Mouse (Mus musculus): ENCODE results near the gene Ccdc97.

Ccdc97 gene

GRCm38 (mm10) chr7:25718788-25719417 is at the start of gene Ccdc97:
Gene Ccdc97 (minus strand): TSS chr7:25719088.
- in situ Hi-C loops (cut with MboI, MseI), result no loop called here

DNA sequence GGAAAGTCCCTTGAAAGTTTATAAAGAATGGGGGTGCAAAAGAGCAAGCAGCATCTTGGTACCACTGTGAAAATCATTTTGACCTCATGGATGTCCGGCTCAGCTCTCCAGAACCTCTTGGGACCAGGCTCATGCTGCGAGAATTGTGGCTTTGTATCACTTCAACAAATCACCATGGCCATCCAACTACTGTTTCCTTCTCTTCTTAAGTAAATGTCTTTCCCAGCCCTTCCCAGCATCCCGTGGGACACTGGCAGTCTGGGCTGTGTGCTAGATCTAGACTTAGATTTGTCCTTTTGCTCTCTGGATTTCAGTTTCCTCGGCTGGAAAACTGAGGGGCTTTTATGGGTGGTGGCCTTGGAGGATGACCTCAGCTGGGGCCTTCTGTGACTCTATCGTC is 49.3 kb upstream of the Ccdc97 start:
- in situ Hi-C loops (cut with MboI, MseI), result no loop called here

DNA sequence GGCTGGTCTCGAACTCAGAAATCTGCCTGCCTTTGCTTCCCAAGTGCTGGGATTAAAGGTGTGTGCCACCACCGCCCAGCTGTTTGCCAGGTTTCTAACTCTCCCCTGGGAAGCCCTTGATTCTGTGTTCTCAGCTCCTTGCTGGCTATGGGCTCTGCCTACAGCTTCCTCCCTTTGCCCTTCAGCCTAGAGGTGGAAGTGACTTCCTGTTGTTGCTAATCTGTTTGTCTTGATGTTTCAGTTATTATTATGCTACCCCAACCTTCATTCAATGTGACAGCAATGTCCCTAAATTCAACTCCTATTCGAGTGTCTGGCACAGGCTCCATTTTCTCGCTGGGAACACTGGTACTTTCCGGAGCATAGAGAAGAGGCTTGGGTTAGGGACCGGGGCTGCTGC is 47.2 kb upstream of the Ccdc97 start:
- in situ Hi-C loops (cut with MboI, MseI), result no loop called here

DNA sequence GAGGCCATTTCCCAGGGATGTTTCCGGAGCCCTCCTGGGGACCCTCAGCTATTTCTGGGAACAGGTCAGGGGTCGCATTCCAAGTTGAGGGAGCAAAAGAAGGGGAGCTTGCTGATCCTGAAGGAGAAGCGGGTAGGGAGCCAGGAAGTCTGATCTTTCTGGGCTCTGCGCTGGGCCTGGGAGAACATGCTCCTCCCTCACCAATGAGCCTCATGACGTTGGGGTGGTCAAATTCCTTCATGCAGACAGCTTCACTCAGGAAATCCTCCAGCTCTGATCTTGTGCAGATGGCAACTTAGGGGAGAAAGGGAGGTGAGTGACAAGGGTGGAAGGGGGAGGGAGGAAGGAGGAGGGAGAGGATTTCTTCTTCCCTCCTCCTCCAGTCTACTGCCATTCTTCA is 45.3 kb upstream of the Ccdc97 start:
- in situ Hi-C loops (cut with MboI, MseI), result no loop called here

DNA sequence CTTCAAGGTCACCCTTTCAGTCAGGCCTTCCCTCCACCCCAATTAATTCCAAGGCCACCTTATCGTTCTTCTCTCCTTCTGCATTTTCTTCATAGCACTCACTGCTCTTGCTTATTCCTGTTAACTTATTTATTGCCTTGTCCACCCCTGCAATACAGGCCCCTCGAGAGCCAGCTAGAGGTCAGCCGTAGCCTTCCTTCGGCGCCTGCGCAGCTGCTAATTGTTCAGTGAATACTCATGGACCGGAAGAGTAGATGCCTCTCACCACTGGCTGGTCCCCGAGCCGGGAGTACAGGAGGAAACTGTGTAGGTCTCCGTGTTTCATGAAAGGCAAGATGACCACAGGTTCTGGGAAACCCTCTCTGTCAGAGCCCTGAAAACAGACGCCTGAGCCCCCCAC is 44.8 kb upstream of the Ccdc97 start:
- in situ Hi-C loops (cut with MboI, MseI), result no loop called here

GRCm38 (mm10) chr7:25761354-25761753 is 42.5 kb upstream of the Ccdc97 start:
- in situ Hi-C loops (cut with MboI, MseI), result no loop called here

GRCm38 (mm10) chr7:25756011-25756410 is 37.1 kb upstream of the Ccdc97 start:
- in situ Hi-C loops (cut with MboI, MseI), result loop anchor here (5.0 kb wide), 1 partner anchor 51 kb away; no protein-coding TSS in a partner anchor

DNA sequence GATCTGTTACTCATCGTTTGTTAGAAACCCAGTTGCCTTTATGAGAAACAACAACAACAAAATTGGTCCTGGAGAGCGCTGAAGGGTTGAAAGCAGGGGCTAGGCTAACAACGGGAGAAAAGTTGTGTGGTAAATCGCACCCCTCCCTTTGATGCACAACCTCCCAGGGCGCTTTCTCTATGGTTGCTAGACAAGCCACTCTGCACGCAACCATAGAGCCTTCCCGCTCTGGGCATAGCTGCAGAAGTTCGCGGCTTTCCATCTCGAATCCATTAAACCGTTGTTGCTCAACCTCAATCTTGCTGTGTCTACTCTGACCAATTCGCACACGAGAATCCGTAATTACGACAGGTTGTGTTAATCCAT is 36.6 kb upstream of the Ccdc97 start:
- in situ Hi-C loops (cut with MboI, MseI), result loop anchor here (5.0 kb wide), 1 partner anchor 52 kb away; no protein-coding TSS in a partner anchor

DNA sequence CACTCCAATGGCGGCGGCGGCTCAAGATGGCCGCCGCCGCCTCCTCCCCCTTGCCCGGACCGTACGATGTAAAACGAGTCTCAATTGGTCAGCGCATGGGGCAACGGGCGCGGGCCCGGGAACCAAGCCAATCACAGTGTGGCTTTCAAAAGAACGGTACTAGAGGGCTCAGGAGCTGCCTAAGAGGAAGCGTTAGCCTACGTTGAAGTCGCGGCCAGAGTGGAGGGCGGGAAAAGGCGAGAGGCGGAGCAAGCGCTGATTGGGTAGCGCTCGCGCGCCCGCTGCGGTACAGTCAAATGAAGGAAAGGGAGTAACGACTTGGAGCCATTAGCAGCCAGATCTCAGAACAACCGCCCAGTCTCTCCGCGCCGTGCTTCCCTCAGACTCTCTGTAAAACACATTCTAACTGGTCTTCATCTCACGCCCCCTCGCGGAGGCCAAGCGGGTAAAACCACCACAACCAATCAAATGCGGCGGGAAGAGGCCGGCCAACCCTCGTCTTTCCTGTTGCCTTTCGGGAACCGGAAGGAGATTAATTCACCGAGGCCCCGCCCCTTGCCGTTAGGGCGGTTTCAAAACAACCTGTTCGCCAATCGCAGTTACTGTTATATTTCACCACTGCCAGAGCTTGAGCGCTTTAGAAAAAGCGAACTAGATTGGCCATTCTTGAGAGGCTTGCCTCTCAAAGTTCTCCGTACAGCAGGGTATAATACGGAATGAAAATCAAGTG is 36.0 kb upstream of the Ccdc97 start, which contains the start of gene Hnrnpul1:
TSS of gene Hnrnpul1 (minus strand) at position 20 of the 730 bp plus-strand sequence.
- in situ Hi-C loops (cut with MboI, MseI), result loop anchor here (5.0 kb wide), 1 partner anchor 52 kb away; no protein-coding TSS in a partner anchor

- in situ Hi-C loops (cut with MboI, MseI), result no loop called here
Measured at GRCm38 (mm10) chr7:25754439-25754737, 35.5 kb upstream of the Ccdc97 start.

- in situ Hi-C loops (cut with MboI, MseI), result no loop called here
Measured at GRCm38 (mm10) chr7:25753643-25754438, 35.0 kb upstream of the Ccdc97 start.

GRCm38 (mm10) chr7:25753076-25753475 is 34.2 kb upstream of the Ccdc97 start:
- in situ Hi-C loops (cut with MboI, MseI), result no loop called here

DNA sequence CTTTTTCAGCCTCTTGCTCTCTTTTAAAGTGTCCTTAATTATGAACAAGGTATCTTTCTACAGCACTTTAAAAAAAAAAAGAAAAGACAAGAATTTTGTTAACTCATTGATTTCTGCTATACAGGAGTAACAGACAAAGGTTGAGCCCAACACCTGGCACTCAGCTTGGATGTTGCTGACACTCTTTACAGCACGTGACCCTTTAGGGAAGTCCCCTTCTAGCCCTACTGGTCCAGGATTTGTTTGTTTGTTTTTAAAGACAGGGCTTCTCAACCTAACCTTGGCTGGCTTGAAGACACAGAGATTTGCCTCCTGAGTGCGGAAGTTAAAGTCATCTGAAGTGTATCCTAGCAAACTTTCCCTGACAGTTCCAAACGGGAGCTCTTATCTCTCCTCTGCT is 28.0 kb upstream of the Ccdc97 start:
- in situ Hi-C loops (cut with MboI, MseI), result loop anchor here (25.0 kb wide), 1 partner anchor 1440 kb away; the partner anchor contains the start of genes BC024978, Gm21983, Mia and Rab4b

DNA sequence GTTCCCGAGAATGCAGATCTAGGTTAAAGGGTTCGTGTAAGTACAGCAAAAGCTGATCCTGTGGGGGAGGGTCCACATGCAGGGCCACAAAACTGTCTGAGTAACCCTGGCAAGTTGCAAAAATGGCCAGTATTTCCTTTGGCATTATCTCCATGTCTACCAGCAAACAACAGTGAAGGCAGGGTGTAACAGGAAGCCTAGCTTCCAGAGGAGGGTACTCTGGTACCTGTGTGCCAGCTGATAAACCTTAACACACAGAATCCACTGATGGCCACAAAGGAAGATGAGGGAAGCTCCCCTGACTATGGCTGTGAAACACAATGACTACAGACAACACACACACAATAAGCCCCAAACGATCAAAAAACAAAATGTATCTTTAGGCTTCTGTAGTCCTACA is 19.4 kb upstream of the Ccdc97 start:
- in situ Hi-C loops (cut with MboI, MseI), result loop anchor here (25.0 kb wide), 1 partner anchor 1449 kb away; the partner anchor contains the start of genes BC024978, Gm21983, Mia and Rab4b

DNA sequence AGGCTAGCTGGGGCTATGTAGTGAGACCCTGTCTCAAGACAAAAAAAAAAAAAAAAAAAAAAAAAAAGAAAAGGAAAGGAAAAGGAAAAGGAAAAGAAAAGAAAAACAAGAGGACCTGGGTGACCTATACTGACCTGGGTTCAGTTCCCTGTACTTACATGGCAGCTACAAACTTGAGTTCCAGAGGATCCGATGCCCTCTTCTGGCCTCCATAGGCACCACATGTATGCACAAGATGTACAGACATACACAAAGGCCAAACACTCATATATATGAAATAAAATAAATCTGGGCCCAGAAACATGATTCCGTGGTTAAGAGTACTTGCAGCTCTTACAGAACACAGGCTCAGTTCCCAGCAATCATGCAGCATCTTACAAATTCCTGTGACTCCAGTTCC is 18.0 kb upstream of the Ccdc97 start:
- in situ Hi-C loops (cut with MboI, MseI), result loop anchor here (25.0 kb wide), 1 partner anchor 1450 kb away; the partner anchor contains the start of genes BC024978, Gm21983, Mia and Rab4b

- in situ Hi-C loops (cut with MboI, MseI), result loop anchor here (25.0 kb wide), 1 partner anchor 1452 kb away; the partner anchor contains the start of genes BC024978, Gm21983, Mia and Rab4b
Measured at GRCm38 (mm10) chr7:25734991-25735390, 16.1 kb upstream of the Ccdc97 start.

- in situ Hi-C loops (cut with MboI, MseI), result loop anchor here (25.0 kb wide), 1 partner anchor 1456 kb away; the partner anchor contains the start of genes BC024978, Gm21983, Mia and Rab4b
Measured at GRCm38 (mm10) chr7:25731294-25732055, 12.6 kb upstream of the Ccdc97 start.

- in situ Hi-C loops (cut with MboI, MseI), result loop anchor here (25.0 kb wide), 1 partner anchor 1457 kb away; the partner anchor contains the start of genes BC024978, Gm21983, Mia and Rab4b
Measured at GRCm38 (mm10) chr7:25729862-25730261, 11.0 kb upstream of the Ccdc97 start.

GRCm38 (mm10) chr7:25729396-25729795 is 10.5 kb upstream of the Ccdc97 start:
- in situ Hi-C loops (cut with MboI, MseI), result loop anchor here (25.0 kb wide), 1 partner anchor 1458 kb away; the partner anchor contains the start of genes BC024978, Gm21983, Mia and Rab4b

- in situ Hi-C loops (cut with MboI, MseI), result loop anchor here (25.0 kb wide), 1 partner anchor 1460 kb away; the partner anchor contains the start of genes BC024978, Gm21983, Mia and Rab4b
Measured at GRCm38 (mm10) chr7:25727800-25728199, 8.9 kb upstream of the Ccdc97 start.

- in situ Hi-C loops (cut with MboI, MseI), result loop anchor here (25.0 kb wide), 1 partner anchor 1461 kb away; the partner anchor contains the start of genes BC024978, Gm21983, Mia and Rab4b
Measured at GRCm38 (mm10) chr7:25725886-25726285, 7.0 kb upstream of the Ccdc97 start.

All from T-helper 1 cell (primary cell).